Mouse (Mus musculus) cerebellum, postnatal 10 days (tissue): ENCODE results near the gene Abca2.
"Not testable (repeated sequence)": the region's sequence is repeated elsewhere in the genome, so short reads cannot be mapped to it uniquely, and the experiment has no call there.

Experiments
- DNase-seq, 2 experiments: peaks; one replicate each; pipeline ENCODE4 v3.0.0; 2021; ENCODE audit warnings: mixed read lengths in 2 of 2

Abca2 gene

GRCm38 (mm10) chr2:25428442-25429236, at the start of gene Abca2:
Gene Abca2, plus strand, starts transcription at chr2:25428703.
- DNase-seq, result peak; percentile 98

DNA sequence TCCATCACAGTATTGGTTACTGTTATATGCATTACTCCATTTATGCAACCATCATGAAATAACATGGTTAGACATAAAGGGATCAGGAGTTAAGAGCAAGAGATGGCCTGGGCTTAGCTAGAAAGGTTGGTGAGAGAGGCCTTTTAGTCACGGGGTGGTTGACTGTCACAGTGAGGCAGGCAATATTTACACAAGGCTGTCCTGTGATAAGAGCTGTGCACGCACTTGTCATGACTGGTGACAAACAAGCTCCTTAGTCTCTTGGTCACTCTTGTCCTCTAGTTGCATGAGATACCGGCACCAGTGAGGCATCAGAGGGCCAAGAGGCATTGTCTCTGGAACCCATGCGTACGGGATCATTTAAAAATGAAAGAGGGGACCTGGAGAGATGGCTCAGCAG, 44.0 kb upstream of the Abca2 start:
- no peak for DNase-seq

DNA sequence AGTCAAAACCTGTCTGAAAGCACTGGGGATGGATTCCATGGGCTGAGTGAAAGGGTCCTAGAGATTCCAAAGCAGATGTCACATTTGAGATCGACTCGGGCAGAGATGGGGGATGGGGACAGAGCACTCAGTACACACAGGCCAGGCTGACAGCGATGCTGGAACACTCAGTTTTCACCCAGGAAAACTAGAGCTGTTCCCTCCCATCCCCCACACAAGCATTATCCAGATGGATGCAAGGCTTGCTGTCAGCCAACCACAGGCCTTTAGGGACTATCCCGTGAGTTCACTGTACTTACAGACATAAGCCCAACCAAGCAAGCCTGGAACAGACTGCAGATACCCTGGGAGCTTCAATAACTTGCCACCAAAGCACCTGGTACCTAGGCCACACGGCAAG, 37.2 kb upstream of the Abca2 start:
- peak; percentile 59 to 66 for DNase-seq

GRCm38 (mm10) chr2:25394281-25395221, 34.0 kb upstream of the Abca2 start:
- DNase-seq, result peak; percentile 71 to 80

DNA sequence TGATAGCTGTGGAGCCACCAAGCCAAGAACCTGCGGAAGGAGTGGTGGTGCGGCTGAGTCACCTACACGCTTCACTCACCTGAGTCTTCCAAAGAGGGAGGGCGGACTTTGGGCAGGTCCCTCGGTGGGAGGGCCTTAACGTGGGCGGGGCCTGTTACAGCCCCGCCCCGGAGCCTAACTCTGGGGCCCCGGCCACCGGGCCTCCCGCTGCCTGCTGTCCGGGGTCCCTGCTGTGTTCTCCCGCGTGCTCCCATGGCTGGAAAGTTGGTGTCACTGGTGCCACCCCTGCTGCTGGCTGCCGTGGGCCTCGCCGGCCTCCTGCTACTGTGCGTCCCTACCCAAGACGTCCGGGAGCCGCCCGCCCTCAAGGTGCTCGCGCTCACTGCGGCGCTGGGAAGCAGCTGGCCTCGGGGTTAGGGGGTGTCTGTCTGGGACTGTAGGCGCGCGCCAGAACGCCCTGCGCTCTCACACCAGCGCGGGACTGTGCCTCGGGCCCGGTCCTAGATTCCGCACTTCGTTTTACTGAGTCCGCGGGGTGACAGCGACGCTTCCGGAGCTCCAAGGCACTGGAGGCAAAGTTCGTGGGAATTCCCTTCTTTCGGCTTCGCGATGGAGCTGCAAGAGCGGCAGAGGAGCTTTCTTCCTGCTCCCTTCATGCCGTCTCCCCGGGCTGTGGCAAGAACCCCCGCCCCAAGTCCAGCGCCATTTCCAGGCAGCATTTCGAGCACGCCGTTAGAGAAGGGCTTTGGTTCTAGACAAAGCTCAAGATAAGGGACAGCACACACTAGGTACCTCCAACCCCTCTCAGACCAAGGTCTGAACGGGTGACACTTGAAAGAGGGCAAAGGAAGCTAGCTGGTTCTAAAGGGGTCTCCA, 32.5 kb upstream of the Abca2 start, which contains the start of gene Entpd2:
TSS of gene Entpd2 (plus strand) at position 154 of the 876 bp plus-strand sequence.
- peak; percentile 46 to 67 for DNase-seq

DNA sequence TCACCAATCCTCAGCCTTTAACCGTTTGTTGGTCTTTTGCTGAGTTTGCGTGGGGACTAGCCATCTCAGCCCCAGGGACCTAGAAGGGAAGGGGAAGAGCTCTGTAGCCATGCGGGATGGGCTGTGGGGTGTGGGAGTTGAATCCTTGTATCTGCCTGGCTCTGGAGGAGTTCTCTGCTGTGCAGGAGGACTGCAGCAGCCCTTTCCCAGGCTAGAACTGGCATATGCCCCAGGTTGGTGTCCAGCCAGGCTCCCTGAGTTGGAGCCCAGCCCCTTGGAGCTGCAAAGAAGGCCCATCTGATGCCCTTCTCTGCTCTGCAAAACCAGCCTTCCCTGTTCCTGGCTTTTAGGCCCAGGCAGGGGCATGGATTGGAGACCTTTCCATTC, 31.9 kb upstream of the Abca2 start:
- peak; percentile 89 to 94 for DNase-seq

GRCm38 (mm10) chr2:25397010-25397409, 31.5 kb upstream of the Abca2 start:
- DNase-seq, result peak; percentile 73 to 78

DNA sequence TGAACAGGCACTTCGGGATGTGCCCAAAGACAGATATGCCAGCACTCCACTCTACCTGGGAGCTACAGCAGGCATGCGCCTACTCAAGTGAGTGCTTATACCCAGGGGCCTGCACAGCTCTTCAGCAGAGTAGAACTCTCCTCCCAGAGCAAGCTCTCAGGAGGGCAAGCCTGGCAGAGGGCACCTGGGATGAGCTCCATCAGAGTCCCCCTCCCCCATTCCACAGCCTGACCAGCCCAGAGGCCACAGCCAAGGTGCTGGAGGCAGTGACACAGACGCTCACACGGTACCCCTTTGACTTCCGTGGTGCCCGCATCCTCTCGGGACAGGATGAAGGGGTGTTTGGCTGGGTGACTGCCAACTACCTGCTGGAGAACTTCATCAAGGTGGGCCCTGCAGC, 30.4 kb upstream of the Abca2 start:
- DNase-seq, result no peak

DNA sequence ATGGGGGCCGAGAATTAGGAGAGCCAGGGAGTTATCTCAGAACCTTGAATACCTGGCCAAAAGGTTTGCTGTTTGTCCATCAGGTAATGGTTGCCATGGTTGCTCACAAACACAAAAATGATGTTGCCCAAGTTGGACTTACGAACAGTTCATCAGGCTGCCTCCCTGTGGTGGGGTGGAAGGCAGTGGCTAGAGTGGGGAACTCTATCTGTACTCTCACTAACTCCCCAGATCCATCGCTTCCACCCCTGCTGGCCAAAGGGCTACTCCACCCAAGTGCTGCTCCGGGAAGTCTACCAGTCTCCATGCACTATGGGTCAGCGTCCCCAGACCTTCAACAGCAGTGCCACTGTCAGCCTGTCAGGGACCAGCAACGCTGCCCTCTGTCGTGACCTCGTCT, 29.5 kb upstream of the Abca2 start, which contains the start of gene Npdc1:
TSS of gene Npdc1 (plus strand) at position 301 of the 400 bp plus-strand sequence.
- DNase-seq, result no peak

GRCm38 (mm10) chr2:25400291-25400690, 28.2 kb upstream of the Abca2 start:
- DNase-seq, result no peak

- DNase-seq, result peak; percentile 81 to 82
These were observed 27.7 kb upstream of the Abca2 start for GRCm38 (mm10) chr2:25400764-25401163.

DNA sequence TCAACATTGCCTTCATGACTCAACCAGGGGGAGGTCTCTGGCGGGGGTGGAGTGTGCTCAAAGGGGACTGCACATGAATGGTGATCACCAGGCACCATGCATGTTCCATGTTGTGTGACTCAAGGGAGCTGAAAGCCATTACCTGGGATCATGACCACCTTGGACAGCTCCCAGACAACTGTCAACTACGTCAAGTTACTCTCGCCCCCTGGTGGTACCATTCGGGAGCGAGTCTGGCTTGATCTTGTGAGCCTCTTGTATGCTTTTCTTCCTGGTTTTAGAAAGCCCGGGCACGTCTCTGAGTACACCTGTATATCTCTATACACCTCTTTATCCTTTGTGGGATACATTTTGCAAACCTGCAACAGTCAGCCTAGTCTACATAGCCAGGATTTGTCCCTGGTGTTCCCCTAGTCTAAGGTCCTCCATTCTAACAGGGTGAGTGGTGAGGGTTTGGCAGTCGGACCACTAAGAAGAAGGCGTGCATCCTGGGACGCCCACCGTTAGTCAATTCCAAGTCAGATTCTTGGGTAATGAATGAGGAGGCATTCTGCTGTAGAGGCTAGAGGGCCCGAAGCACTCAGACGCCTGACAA, 26.0 kb upstream of the Abca2 start:
- DNase-seq, result peak; percentile 94 to 97

GRCm38 (mm10) chr2:25402972-25403601, 25.4 kb upstream of the Abca2 start:
- DNase-seq, result peak; percentile 94 to 96

DNA sequence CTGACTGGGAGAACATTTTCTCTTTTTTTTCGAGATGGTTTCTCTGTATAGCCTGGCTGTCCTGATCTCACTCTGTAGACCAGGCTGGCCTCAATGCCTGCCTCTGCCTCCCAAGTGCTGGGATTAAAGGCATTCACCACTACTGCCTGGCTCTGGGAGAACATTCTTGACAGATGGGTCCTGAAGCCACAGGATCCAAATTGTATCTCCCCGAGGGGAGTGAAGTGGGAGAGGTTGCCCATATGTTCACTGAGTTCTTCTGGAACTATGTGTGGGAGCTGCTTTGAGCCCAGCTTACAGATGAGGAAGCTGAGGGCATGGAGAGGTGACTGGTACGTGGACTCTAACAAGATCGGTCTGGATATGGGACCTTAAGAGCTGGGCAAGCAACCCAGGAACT, 24.5 kb upstream of the Abca2 start:
- no peak for DNase-seq

DNA sequence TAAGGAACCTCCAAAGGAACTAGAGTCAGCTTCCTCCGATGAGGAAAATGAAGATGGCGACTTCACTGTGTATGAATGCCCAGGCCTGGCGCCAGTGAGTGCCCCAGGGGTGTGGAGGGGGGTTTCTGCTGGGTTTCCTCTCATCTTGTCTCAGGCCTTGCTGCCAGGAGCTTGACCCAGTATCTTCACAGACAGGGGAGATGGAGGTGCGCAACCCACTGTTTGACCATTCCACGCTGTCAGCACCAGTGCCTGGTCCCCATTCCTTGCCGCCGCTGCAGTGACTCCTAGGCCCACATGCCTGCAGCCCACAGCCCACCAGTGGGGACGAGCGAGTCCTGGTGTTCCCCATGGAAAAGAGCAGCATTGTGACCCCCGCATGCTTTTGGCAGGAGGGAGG, 19.6 kb upstream of the Abca2 start:
- DNase-seq, result no peak

DNA sequence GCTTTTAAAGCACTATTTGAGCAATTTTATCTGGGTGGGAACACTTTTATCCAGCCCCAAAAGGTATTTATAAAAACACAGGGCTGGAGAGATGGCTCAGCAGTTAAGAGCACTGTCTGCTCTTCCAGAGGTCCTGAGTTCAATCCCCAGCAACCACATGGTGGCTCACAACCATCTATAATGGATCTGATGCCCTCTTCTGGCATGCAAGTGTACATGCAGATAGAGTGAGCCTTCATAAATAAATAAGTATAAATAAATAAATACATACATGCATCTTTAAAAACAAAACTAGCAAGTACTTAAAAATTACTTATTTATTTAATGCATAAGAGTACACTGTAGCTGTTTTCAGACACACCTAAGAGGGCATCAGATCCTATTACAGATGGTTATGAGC, 15.1 kb upstream of the Abca2 start:
- not testable (repeated sequence) for DNase-seq

DNA sequence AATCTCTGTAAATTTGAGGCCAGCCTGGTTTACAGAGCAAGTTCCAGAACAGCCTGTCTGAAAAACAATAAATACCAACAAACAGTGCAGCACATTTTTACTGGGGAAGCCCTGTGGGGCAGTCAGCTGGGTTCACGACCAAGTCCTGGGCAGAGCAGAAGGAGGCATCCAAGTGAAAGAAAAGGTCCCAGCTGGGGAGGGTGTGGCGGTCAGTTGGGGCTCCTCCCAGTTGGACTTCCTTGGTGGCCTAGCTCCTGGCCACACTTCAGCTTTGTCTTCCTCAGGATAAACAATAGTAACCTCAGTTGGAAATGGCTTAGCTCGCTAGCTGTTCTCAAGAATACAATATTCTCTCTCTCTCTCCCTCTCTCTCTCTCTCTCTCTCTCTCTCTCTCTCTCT, 11.1 kb upstream of the Abca2 start:
- DNase-seq, result peak in 1 of 2 experiments; percentile 70

GRCm38 (mm10) chr2:25421896-25422295, 6.6 kb upstream of the Abca2 start:
- DNase-seq, result peak; percentile 83 to 87

DNA sequence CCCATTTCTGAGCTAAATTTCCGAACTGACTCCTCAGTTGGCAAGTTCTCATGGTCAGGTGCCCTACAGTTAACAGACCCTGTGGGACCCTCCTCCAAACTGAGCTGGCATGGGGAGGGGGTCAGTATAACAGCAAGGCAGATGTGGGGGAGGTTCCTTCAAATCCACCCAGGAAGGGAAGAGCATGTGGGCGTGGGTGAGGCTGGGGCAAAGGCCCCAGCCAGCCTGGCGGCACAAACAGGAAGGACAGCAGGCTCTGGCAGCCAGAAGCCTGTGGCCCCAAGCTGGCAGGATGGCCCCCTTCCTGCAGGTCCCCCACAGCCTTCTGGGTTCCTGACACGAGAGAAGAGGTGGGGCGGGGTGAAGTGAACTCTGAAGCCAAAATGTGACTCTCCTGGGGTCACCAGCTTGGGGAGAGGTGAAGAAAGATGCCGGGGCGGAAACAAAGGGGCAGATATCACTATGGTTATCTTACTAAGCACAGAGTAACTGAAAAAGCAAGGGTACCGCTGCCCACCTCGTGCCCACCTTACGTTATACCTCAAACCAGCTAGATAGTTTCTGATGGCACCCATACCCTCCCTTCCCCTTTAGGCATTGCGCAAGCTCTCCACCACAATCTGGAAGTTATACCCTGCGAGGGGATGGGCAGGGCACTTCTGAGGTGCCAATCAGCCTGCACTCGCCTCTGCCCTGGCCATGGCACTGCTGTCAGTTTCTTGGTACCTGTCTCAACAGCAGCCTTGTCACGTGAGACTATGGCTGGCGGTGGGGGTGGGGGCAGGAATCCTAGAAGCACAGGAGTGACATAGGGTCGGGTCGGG, 5.7 kb upstream of the Abca2 start, which contains the start of gene Fut7:
TSS of gene Fut7 (plus strand) at position 681 of the 824 bp plus-strand sequence.
- no peak for DNase-seq

DNA sequence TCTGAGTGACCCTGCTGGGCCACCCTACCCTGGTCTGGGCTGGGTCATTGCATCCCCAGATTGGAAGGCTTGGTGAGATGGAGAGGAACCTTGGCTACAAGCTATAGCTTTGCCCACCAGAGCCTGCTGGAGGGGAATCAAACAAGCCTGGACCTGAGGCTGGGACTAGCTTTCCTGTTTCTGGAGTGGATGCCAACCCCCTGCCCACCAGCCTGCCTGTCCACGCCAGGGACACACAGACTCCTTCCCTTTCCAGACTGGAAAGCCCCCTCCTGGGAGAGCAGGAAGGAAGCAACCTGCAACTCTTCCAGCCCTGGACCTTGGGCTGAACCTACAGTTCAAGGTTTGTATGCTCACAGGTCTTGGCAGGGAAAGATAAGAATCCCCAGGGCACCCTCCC, 4.9 kb upstream of the Abca2 start:
- DNase-seq, result peak in 1 of 2 experiments; percentile 71
